8 mouse cellular contexts compared by ENCODE assay signal in genomic region chr7:129774261-129774861, GRCm38 (mm10).
A peak's percentile ranks its signal among the peaks of the same experiment; 100 is the strongest.
DNase-seq lines count a peak whose midpoint lies in the region; ATAC-seq and TF ChIP-seq lines count a peak whose summit lies in the region.

No protein-coding gene starts in this region.

- H3K9me3 ChIP-seq in forebrain, embryonic 10.5 days, result no peaks in the 10 kb centered on the region
- no peaks in the 10 kb centered on the region for H3K9me3 ChIP-seq in forebrain, postnatal 0 days (ENCODE audit: low read length)
- H3K9me3 ChIP-seq in embryonic facial prominence, embryonic 14.5 days (ENCODE audit: control insufficient read depth, low read length), result no peaks in the 10 kb centered on the region
- H3K9me3 ChIP-seq in limb, embryonic 15.5 days, result no peaks in the 10 kb centered on the region

- H3K27me3 ChIP-seq in forebrain, embryonic 10.5 days (ENCODE audit: poor library complexity, severe bottlenecking), result peaks cover 86% of the 10 kb centered on the region
- H3K27me3 ChIP-seq in forebrain, postnatal 0 days (ENCODE audit: insufficient read depth, low read length), result no peaks in the 10 kb centered on the region
- H3K27me3 ChIP-seq in embryonic facial prominence, embryonic 14.5 days (replicated peaks; ENCODE audit: control insufficient read depth, insufficient read depth, low read length), result 0 out of 2 replicates have a peak, but pooled peaks cover 3% of the 10 kb centered on the region
- H3K27me3 ChIP-seq in limb, embryonic 15.5 days, result peaks cover 6% of the 10 kb centered on the region; the same call in 1 of the 2 replicates

- no peak for ATAC-seq in forebrain, postnatal 0 days
- ATAC-seq in embryonic facial prominence, embryonic 14.5 days (ENCODE audit: low read depth), result 0 out of 2 replicates have a peak, but pooled peaks have one; percentile 19
- ATAC-seq in limb, embryonic 15.5 days (ENCODE audit: insufficient number of reproducible peaks, low FRiP score, low TSS enrichment, low read depth), result no peak

- peak overlapping the region; percentile 36 for H3K4me3 ChIP-seq in forebrain, embryonic 10.5 days
- H3K4me3 ChIP-seq in forebrain, postnatal 0 days (ENCODE audit: low read depth, low read length), result no peak overlapping the region
- H3K4me3 ChIP-seq in embryonic facial prominence, embryonic 14.5 days (ENCODE audit: low read depth, low read length), result no peak overlapping the region
- no peak overlapping the region for H3K4me3 ChIP-seq in limb, embryonic 15.5 days

- intact Hi-C loops in left cerebral cortex, postnatal 36 days (cut with DNase I), result no loop called here

- DNase-seq in forebrain, embryonic 10.5 days (ENCODE audit: extremely low spot score, low spot score), result peak; percentile 41
- no peak for DNase-seq in forebrain, postnatal 0 days
- DNase-seq in T-cell, adult 2 months (ENCODE audit: low spot score), result peak; percentile 28
- peak; percentile 61 for DNase-seq in embryonic facial prominence, embryonic 14.5 days (ENCODE audit: low spot score)
- peak; percentile 16 for DNase-seq in testis, postnatal 14 days (ENCODE audit: low spot score)
- DNase-seq in gastrocnemius, postnatal 10 days, result no peak
- no peak for DNase-seq in left cerebral cortex, postnatal 36 days (ENCODE audit: low spot score in 2 of 2)

- no peak overlapping the region for H3K9ac ChIP-seq in forebrain, postnatal 0 days
- no peak overlapping the region for H3K9ac ChIP-seq in embryonic facial prominence, embryonic 14.5 days (ENCODE audit: low read depth, low read length)
- no peak overlapping the region for H3K9ac ChIP-seq in limb, embryonic 15.5 days

- H3K4me1 ChIP-seq in forebrain, embryonic 10.5 days, result peaks cover 47% of the 10 kb centered on the region
- peaks cover 25% of the 10 kb centered on the region for H3K4me1 ChIP-seq in forebrain, postnatal 0 days (ENCODE audit: insufficient read depth)
- H3K4me1 ChIP-seq in embryonic facial prominence, embryonic 14.5 days (ENCODE audit: control insufficient read depth, insufficient read depth, low read length), result peaks cover 22% of the 10 kb centered on the region; the same call in 1 of the 2 replicates
- H3K4me1 ChIP-seq in limb, embryonic 15.5 days, result peaks cover 35% of the 10 kb centered on the region

- no peak overlapping the region; the same call in 1 of the 2 replicates for H3K4me2 ChIP-seq in forebrain, postnatal 0 days (ENCODE audit: low read depth)
- peak overlapping the region; percentile 3 for H3K4me2 ChIP-seq in embryonic facial prominence, embryonic 14.5 days (ENCODE audit: low read depth, low read length)
- 0 out of 2 replicates have a peak overlapping the region, but pooled peaks have one; percentile 17 for H3K4me2 ChIP-seq in limb, embryonic 15.5 days

- peak overlapping the region; percentile 76 for H3K27ac ChIP-seq in forebrain, embryonic 10.5 days
- H3K27ac ChIP-seq in forebrain, postnatal 0 days (ENCODE audit: low read depth, low read length), result no peak overlapping the region
- peak overlapping the region; percentile 35; the same call in 1 of the 2 replicates for H3K27ac ChIP-seq in embryonic facial prominence, embryonic 14.5 days (replicated peaks; ENCODE audit: low read depth, low read length)
- H3K27ac ChIP-seq in limb, embryonic 15.5 days, result peak overlapping the region; percentile 72

- no peaks in the 10 kb centered on the region for H3K36me3 ChIP-seq in forebrain, embryonic 10.5 days (replicated peaks)
- H3K36me3 ChIP-seq in forebrain, postnatal 0 days (ENCODE audit: insufficient read depth), result no peaks in the 10 kb centered on the region
- H3K36me3 ChIP-seq in embryonic facial prominence, embryonic 14.5 days (ENCODE audit: control insufficient read depth, insufficient read depth, low read length), result no peaks in the 10 kb centered on the region
- H3K36me3 ChIP-seq in limb, embryonic 15.5 days, result no peaks in the 10 kb centered on the region

- WGBS in forebrain, embryonic 10.5 days, result 2% methylated on average over 17 of the region's 17 CpGs
- 5% methylated on average over 17 of the region's 17 CpGs for WGBS in forebrain, postnatal 0 days
- 7% methylated on average over 17 of the region's 17 CpGs for WGBS in embryonic facial prominence, embryonic 14.5 days
- WGBS in limb, embryonic 15.5 days, result 6% methylated on average over 17 of the region's 17 CpGs

- no peak for TF ChIP-seq CTCF in forebrain, postnatal 0 days (IDR thresholded peaks at IDR 0.05; ENCODE audit: low read depth)

Comparison
In these comparisons a context has a peak if more than half of its experiments do, and no peak if none do; other contexts are left out.
1. DNase-seq: peak in forebrain, embryonic 10.5 days (single experiment), T-cell, adult 2 months (single experiment), embryonic facial prominence, embryonic 14.5 days (single experiment) and testis, postnatal 14 days (single experiment); none in forebrain, postnatal 0 days (single experiment), gastrocnemius, postnatal 10 days (single experiment) and left cerebral cortex, postnatal 36 days (0 of 2).